Mouse (Mus musculus): ENCODE measurements at regions not wholly inside any gene's neighbourhood (a gene's known extent, or its start where the extent isn't known, plus 50 kb on each side); places are given as distances from the start of the nearest gene placed in this dataset.
A peak's percentile ranks its signal among the peaks of the same experiment; 100 is the strongest.

DNA sequence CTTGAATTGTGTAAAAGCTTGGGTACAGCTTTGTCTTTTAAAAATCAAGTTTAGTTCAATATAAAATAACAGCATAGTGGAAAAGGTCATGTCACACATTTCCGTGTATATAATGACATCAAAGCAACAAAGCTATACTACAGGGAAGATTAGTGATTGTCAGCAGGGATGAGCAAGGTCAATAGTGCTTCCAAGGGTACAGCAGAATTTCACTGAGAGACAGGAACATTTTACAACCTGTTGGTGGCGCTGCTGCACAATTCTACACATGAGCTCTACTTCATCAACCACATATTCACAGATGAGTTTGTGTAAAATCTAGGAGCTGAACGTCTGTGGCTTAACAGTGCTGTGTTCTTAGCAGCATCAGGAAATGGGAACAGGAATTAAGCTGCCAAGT, 74.3 kb upstream of the A2m start:
- DNase-seq, result peak; percentile 78

DNA sequence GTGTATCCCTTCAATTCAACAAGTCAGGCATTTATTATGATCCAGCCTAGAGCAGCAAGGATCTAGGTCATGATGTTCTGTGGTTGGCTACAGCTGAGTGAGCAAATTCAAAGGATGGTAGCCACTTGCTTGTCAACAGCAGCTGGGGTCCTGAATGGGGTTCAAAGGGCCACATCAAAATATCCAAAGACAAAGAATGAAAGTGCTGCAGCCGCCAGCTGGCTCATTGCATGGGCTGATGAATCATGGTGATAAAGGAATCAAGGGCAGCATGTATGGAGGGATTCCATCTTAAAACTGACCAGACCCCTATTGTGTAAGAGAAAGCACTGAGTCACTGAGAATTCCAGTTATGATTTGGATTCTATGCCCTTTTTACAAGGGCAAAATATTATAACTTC, 74.8 kb upstream of the A2m start:
- no peak for DNase-seq

DNA sequence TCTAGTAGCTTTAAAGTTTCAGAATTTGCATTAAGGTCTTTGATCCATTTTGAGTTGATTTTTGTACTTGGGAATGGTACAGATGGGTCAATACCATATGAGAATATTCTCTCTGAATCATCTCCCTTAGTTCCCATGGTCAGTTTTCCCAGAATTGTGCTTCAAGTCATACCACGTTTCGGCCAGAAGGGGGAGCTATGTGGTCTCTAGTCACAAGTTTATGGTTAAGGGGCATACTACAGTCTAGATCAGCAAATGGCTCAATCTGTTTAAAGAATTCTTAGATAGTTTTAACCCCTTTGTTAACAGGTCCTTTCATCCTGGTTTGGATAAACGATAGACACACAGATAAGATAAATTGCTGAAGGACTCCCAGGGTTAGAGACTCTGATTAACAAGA, 78.7 kb upstream of the A2m start:
- DNase-seq, result peak; percentile 61

DNA sequence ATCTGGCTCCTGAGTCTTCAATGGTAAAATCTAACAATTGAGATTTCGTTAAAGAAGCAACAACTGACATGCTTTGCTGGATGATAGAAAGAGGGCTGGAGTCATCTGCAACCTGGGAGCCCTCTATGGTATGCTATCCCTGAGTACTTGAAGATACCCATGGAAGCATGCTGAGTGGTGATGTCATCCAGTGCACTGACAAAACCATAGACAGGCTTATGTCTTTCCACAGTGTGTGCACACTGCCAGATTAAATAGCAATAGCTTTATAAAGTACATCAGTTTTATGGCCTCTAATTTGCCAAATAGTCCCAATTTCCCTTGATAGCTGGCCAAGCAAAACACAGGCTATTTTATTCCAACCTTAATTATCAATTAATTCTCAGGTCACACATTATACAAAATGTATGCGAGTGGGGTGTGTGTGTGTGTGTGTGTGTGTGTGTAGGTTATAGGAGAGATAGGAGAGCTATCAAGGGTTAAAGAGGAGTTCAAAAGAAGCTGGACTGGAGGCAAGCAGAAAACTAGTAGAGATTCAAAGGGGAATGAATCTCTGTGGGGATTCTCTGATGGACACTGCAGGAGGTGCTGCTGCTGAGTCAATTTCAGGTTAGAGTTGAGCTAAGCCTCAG, 80.1 kb upstream of the Iqsec3 start:
- DNase-seq, result no peak

DNA sequence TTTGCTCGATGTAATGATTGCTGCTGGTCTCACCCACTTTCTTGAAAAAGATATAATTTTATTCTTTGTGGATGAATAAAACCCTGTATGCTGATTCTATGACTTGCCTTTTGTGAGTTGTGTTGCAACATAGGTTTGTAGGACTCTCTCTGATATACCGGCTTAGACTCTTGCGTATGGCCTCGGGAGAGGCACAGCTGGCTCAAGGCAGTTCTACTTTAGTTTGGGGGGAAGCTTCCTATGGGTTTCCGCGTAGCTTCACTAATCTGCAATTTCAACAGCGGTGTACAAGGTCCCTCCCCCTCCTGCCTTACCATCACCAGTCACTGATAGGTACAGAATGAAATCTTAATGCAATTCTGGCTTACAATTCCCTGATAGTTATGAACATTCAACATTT, 60.0 kb upstream of the Iqsec3 start:
- no peak for DNase-seq

DNA sequence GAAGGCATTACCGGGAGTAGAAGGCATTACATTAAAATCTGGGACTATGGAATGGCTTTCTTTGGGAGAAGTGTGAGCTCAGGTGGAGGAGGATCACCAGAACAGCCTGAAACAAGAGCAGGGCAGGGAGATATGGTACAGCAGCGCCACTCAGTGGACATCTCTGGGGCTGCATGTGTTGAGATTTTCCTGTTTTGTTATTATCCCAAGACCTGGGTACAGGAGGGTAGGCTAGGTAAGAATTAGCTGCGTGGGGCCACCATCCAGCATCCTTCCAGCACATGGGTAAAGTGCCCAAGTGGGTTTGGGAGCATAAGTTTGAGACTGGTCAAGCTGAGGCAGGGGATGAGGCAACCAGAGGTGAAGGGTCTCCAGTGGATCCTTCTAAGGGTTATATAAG, 59.4 kb upstream of the Iqsec3 start:
- peak; percentile 67 for DNase-seq

DNA sequence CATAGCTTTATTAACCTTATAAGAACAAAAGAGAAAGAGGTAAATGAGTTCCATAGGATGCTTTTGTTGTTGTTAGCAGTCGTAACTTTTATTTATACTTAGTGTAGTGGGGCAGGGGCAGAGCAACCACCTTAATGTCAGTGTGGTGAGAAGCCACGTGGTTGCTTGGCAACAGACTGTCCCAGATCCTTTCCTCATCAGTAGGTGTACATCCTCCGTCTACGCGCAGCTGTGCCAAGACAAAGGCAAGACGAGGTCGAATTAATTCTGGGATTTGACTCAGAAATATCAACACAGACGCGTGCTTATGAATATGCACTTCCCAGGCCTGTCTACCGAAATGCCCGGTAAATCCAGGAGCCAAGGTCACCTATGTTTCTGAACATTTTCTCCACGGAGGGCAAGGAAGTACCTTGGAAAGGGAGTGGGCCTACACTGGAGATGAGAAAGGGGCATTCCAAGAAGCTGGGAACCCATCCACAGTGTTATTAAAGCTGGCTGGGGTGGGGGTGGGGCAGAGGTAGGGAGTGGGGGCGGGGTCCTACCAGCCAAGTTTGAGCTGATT, 58.4 kb upstream of the Iqsec3 start:
- no peak for DNase-seq

DNA sequence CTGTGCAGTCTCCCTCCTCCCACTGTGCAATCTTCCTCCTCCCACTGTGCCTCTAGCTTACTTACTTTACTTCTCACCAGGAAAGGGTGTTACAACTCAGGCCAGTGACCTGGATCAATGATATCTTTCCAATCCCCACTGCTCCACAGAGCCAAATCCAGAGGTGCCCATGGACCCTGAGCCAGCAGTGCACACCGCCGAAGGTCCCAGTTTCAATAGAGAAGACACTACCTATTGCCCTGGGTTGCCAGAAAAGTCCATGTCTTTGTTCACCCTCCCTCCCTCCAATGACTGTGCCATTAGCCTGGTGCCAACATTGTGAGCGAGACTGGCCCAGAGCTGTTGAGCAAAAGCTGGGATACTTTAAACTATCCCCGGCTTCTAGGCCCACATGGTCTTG, 53.8 kb upstream of the Iqsec3 start:
- DNase-seq, result no peak

DNA sequence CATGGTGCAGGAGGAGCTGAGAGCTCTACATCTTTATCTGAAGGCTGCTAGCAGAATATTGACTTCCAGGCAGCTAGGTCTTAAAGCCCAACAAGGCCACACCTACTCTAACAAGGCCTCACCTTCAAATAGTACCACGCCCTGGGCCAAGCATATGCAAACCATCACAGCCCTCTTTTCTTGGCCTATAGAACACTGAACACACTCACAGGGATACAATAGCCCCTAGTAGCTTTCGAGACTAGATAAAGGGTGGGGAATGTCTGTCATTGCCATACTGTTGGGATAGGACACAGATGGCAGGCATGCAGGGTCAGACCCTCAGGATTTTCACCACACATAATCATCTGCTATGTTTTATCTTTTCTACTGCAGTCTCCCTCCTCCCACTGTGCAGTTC, 52.6 kb upstream of the Iqsec3 start:
- DNase-seq, result no peak

DNA sequence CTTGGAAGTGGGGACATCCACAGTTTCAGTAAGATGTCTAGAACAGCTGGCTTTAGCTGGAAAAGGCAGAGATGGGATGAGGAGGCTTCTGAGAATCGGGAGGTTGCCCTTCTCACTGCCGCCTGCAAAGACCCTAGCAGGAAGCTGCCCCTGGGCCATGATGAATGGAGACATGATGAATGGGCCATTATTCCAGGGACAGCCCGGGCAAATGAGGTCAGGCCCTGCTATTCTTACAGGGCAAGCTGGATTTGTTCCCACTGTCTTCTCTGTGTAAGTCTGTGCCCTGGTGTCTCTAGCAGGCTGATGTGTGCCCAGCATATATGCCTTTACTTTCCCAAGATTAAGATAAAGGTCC, 51.1 kb upstream of the Iqsec3 start:
- DNase-seq, result peak; percentile 42

DNA sequence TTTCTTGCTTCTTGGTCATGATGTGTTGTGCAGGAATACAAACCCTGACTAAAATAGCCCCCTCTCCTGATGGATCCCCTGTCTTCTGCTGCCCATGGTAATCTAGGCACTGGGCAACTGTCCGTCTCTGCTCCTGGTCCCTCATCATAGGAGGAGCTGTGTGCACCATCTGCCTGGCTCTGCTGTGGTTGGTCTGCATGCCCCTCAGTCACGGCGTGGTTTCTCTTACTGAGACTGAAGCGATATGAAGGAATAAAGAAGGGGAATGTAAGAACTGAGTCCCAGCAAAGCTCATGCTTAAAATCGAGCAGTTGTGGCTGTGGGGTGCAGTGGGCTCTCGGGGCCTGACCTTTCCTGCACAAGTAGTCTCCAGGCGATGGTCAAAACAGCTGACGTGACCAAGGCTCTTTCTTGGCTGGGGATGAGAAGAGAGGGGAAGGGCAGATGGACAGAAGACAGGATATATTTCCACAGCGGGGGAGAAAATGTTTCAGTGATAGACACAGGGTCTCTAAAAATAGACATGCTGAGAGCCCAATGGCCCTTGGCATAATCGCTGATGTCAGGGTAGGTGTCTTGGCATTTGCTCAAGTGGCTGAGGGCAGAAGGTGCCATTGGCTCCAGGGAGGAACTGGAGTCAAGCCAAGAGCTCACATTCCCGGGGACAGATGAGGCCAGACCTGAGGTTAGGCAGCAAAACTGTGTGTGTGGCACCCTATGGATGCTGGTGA, 50.6 kb upstream of the Iqsec3 start:
- no peak for DNase-seq
